Mouse (Mus musculus) thymus, postnatal 25 days (tissue): ENCODE results near the gene Lsm11.

Source experiments
- DNase-seq: peaks from one replicate; pipeline ENCODE4 v3.0.0; 2022

Lsm11 gene

DNA sequence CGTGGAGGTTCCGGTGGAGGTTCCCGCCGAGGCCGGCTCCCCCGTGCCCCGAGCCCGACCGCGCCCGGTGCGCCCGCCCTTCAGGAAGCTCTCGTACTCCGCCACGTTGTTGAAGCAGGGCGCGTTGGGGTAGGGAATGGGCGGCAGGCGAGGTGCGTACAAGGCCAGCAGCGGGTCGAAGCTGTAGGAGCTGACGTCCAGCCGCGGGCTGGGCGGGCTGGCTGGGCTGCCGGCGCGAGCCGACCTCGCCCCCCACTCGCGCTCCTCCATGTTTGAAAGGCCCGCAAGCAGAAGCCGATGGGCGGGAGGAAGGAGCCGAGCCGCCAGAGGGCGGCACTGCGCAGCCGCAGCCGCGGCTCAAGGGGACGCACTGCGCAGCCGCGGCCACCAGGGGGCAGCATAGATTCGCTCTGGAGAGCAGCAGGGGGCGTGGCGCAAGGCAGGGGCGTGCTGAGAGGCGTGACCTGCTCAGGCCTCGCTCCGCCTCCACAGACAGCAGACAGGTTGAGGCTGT, at the start of gene Lsm11:
TSS of gene Lsm11 (minus strand) at position 293 of the 514 bp plus-strand sequence.
- DNase-seq: peak; percentile 99

DNA sequence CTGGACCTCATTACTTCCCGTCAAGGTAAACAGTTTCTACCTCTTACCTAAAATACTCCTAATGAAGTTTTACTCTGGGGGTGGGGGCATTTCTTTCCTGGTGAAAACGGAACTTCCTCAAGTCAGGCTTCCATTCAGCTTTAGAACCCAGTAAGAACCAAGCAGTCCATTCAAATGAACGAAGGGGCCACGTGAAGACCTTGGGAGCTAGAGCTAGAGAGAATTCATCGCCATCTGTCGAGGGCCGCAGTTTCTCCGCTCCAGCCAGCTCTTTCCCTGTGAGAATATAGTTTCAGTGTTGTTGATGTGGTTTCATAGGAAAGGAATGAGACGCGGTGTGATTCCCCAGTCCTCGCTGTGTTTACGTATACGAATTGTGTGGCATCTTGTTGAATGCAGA, 47.4 kb upstream of the Lsm11 start:
- no peak for DNase-seq

DNA sequence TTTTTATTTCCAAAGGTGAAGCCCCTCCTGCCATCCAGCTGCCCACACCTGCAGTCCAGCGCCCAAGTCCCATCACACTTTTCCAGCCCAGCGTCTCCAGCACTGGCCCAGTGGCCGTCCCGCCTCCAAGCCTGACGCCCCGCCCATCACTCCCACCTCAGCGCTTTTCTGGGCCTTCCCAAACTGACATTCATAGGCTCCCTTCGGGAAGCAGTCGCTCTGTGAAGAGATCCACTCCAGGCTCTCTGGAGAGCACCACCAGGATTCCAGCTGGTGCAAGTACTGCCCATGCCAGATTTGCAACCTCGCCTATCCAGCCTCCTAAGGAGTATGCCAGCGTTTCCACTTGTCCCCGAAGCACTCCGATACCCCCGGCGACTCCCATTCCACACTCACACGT, 46.9 kb upstream of the Lsm11 start:
- no peak for DNase-seq

DNA sequence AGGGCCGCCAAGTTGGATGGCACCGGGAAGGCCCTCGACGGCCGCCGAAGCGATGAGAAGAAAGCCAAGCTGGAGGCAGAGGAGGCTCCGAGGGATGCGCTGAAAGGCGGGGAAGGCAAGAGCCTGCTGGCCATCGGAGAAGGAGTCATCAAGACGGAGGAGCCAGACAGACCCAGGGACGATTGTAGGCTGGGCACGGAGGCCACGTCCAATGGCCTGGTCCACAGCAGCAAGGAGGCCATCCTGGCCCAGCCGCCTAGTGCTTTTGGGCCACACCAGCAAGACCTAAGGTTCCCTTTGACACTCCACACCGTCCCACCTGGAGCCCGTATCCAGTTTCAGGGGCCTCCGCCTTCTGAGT, 36.1 kb upstream of the Lsm11 start:
- DNase-seq: no peak

DNA sequence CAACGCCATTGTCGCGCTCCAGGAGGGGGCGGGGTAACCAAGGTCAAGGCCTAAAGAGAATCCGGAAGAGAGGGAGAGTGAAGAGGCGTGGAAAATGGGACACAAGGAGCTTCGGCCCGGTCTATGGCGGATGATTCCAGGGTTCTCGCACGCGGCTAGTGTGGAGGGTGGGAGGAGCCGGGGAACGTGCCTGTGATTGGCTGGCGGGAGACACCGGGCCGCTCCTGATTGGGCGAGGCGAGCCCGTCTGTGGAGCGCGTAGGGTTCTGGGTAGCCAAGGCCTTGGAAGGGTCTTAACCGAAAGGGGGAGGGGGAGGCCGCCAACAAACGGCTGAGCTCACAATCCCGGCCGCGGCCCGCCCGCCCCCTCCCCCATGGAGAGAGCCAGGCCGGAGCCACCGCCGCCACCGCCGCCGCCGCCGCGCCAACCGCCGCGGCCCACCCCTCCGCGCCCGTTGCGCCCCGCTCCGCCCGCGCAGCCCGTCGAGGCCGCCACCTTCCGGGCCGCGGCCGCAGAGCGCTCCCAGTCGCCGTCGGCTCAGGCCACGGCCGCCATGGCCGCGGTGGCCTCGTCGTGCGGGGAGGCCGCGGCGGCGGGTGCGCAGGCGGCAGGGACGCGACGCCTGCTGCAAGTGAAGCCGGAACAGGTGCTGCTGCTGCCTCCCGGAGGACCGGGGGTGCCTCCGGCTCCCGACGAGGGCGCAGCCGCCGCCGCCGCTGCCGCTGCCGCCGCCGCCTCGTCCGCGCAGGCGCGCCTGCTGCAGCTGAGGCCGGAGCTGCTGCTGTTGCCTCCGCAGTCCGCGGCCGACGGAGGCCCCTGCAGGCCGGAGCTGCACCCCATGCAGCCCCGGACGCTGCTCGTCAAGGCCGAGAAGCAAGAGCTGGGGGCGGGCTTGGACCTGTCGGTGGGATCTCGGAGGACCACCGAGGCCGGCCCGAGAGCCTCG, 35.5 kb upstream of the Lsm11 start, which contains the start of gene Sox30:
TSS of gene Sox30 (plus strand) at position 365 of the 947 bp plus-strand sequence.
- DNase-seq: peak; percentile 58

DNA sequence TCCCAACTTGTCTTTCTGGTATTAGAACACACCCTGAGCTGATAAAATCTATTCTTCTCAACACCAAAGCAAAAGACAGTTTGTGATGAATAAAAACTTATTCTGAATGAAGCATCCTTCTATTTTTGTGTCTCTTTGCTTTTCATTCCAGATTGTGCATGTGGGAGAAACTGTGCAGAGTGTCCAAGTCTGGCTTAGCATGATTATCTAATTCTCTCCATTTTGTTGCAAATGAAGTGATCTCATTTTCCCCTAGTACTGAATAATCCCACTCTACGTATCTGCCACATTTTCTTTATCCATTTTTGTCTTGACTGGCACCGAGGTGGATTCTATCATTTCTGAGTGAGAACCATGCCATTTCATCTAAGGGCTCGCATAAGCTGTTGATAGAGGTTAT, 31.3 kb upstream of the Lsm11 start:
- no peak for DNase-seq

DNA sequence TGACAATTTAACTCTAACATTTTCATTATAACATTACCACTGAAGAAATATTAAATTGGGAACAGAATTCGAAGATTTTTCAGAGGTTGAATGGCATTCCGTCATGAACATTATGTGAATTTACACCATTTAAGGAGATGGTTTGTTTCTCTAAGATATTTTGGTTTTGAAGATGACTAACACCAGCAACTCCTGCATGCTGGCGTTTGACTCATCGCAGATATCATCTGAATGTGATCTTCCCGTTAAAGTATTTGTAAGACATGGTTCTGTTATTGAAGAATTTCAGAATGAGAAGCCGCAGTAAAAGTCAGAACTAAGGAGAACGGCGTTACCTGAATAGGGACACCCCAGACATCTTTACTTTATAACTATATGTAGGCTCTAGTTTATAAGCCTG, 29.7 kb upstream of the Lsm11 start:
- DNase-seq: no peak

DNA sequence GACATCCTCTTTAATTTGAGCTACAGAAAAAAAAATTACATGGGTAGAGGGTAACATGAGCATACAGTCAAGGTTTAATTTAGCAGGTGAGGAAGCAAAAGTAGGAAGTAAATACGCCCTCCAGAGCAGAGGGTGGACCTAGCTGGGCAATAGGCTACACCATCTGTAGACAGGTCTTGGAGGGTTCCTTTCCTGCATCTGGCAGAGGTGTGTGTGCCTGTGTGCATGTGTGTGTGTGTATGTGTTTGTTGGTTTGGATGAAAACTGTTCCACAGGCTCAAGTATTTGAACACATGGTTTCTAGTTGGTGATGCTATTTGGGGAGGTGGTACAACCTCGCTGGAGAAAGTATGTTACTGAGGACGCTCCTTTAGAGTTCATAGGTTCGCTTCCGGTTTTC, 28.9 kb upstream of the Lsm11 start:
- no peak for DNase-seq

DNA sequence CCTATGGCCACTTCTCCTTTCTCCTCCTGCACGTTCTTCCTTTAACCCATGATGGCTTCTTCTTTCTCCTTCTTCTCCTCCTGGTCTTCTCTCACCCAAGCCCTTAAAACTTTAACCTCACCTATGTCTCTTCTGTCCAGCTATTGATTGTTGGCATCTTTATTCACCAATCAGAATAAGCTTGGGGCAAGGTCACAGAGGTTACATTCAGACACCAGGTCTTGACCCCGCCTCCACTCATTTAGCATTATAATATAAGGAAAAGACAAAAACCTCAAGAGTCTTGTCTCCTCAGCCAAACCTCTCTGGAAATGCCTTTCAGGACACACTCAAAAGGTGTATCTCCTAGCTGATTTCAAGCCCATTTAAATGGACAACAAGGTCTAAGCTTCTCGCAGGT, 23.7 kb upstream of the Lsm11 start:
- DNase-seq: no peak

DNA sequence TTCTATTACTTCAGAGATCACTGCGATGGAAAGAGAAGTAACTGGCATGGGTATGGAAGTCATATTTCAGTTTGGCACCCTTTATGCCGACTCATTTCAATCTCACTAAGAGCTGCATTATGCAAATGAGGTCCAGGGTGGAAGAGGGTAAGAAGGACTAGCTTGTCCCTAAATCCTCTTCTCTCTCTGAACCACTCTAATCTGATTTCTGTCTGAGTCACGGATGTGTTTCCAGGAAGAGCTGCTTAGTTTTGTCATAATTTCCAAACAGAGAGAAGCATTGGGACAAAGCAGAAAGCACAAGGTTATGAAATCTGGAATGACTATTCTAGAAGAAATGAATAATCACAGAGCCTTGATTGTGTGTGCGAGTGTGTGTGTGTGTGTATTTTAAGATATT, 22.2 kb upstream of the Lsm11 start:
- no peak for DNase-seq

DNA sequence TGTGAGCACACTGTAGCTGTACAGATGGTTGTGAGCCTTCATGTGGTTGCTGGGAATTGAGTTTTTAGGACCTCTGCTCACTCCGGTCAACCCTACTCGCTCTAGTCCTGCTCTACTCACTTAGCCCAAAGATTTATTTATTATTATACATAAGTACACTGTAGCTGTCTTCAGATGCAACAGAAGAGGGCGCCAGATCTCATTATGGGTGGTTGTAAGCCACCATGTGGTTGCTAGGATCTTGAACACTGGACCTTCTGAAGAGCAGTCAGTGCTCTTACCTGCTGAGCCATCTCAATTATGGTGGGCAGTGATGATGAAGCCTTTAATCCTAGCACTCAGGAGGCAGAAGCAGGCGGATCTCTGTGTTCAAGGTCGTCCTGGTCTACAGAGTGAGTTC, 15.3 kb upstream of the Lsm11 start:
- peak; percentile 27 for DNase-seq

DNA sequence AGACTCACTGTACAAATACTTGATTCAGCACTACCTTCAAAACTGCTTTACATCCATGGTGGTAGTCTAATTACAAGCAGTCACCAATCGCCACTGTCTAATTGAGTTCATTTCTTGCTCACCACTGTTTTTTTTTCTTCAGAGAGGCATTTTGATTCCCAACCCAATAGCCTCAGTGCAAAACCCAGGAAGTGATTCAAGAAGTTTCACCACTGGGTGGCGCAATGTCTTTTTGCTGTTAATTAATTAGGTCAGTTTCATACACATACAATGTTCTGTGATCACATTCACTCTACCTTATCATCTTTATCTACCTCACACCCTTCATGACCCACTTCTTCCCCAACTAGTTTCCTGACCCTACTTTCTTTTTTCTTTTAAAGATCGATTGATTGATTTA, 14.9 kb upstream of the Lsm11 start:
- no peak for DNase-seq

DNA sequence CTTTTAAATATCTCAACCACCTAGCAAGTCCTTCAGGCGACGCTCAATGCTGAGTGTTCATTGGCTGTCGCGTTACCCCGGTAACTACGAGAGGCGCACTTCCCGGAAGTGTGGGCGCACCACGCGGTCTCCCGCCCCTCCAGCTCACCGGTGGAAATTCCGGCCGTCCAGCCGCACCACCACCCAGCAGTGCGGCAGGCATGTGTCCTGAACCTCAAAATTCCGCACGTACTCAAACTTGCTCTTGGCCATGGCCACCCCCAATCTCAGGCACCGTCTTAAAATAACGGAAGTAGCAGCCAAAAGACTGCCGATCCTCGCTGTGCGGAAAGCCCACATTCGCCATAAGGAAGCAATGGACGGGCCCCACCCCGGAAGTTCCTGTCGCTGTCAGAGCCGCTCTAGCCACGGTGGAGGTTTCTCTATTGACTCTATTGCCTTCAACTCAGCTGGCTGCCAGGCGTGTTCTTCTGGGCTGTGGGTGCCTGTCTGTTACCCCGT, 10.4 kb upstream of the Lsm11 start, which contains the start of gene Thg1l:
TSS of gene Thg1l (minus strand) at position 368 of the 501 bp plus-strand sequence.
- DNase-seq: peak; percentile 90

DNA sequence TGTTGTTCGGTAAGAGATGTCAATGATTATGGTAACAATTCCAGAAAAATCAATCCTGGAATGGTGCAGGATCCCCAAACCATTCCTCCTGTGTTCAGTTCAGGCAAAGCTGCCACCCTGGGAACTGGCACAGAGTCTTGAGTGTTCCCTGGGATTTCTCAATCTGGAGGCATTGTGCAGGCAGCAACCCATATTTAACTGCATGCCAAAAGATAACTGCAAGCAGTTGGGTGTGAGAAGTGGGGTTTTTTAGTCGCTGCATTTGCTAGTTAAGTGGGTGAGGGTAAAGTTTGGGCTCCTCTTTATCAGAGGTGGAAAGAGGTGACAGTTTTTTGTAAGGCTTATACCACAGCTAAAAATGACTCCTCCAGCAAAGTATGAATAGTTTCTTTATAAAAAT, 2.8 kb upstream of the Lsm11 start:
- no peak for DNase-seq

DNA sequence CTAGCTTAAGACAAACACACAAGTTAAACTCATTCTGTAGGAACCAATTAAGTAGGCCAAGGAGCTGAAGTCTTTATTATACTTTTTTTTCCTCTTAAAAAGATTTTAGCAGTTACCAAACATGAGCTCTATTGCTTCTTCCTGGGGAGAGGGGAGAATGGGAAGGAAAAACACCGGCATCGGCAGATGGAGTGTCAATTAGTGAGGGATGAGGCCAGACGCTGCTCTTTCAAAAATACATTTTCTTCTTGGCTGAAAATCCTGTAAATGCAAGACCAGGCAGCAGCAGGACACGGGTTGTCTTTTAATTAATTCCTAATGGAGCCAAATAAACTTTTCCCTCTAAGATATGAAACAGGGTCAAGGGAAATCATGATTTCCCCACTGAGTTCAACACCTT, 2.1 kb upstream of the Lsm11 start:
- DNase-seq: no peak

DNA sequence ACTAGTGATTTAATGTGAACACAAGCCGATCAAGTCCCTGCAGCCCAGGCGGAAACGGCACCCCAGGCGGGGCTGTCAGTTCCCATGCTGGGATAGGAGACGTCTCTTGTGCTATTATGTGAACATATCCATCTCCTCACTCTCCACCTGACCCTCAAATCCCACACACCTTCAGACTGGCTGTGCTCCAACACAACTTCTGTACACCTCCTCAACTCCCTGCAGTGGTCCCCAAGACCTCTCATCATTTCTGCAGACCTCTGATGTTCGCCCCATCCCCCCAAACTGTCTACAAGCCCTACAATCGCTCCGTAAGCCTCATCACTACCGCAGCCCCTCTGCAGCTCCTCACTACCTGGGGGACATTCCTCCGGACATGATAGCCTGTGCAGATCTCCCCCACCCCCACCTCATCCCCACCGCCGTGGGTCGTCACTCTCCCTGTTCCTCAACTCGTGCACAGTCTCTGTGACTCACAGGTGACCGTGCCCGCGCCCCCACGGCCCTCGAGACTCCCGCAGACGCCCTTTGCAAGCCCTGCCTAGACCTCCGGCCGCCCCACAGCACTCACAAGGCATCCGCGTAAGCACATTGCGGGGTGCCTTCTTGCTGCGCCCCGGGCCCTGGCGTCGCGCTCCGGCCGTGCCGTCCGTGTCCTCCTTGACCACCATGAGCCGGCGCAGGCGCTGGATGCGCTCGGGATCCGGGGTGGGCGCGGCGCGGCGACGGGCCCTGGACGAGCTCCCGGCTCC, 668 bp downstream of the Lsm11 start:
- DNase-seq: peak; percentile 38

DNA sequence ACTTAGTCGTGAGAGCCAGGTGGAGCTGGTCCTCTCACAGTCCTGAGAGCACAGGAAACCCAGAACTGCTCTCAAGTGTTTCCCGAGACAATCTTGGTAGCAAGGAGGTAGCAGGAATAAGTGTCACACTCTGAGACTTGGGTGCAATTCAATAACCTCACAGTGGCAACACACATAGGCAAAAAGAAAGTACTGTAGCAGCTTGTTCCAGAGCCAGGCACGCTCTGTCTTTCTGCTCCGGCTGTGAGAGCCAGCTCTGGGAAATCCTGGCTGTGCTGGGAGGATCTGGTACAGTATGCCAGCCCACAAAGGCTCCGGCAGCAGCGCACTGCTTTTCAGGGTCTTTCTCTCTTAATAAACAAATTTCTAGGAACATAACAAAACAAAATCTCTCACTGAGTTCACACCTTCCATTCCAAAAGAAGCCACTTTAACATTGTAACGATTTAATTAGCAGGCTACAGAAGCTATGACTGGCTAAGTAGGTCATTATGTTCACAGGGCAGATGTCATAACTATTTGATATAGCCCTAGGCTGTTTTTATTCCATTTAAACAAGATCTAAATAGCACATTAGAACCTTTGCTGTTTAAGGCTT, 1.5 kb downstream of the Lsm11 start:
- no peak for DNase-seq

DNA sequence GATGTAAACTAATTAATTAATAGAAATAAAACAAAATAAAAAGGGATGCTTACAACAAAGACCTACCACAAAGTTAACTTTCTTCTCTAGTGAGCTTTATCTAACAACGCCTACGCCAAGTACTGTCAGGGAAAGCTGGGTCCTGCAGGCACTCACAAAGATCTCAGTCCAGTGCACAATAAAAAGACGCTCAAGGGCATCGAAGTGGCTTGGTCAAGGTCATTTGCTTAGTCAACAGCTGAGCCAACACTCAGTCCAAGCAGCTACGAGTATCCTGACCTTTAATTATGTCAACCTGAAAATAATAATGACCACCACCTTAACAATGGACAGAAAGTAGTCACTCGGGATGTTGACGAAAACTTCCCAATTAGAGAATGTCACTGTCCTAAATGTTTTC, 2.5 kb downstream of the Lsm11 start:
- no peak for DNase-seq

DNA sequence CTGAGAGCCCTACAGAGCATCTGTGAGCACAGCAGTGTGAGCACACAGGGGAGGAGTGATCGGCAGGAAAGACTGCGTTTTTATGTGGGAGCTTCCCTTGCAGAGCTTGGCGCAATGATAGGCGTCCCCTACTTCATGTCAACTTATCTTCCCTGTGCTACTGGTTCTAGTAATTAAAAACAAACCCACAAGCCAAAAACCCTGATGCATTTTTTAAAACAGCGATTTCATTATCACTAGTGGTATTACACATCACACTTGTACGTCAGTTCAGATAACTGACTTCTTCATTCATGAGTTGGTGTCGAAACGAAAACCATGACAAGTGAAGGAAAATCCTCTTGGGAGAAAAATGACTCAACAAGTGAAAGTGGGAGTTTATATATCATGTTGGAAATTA, 5.8 kb downstream of the Lsm11 start:
- no peak for DNase-seq

DNA sequence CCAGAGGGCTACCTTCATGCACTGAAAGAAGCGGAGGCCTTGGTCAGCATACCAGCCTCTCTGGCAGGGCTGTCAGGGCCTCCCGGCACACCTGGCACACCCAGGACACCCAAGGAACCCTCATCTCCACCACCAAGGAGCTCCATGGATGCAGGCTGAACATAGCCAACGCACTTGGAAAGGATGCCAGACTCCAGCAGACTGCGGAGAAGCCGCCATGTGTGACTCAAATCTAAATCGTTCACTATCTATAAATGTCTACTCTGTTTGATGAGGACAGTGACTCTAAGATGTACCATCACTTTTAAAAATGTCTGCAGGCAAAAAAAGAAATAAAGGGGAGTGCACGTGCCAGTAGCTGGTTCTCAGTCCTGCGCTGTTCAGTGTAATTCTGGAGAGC, 7.3 kb downstream of the Lsm11 start:
- DNase-seq: no peak

DNA sequence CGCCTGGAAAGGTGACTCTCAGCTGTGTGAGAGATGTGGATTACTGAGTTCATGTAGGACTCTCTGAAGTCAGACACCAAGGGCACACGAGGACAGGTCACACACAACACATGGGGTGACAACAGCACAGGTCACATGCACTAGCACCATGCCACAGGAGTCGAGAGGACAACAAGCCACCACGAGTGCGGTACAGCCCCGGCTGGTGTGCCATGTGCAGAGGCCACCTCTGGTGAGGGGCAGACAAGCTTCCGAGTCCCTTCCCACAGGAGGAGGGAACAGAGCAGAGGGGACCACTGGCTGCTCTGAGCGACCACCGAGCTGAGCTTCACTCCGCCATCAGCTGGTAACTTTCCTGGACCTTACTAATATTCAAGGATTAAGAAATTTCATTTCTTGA, 12.0 kb downstream of the Lsm11 start:
- no peak for DNase-seq

DNA sequence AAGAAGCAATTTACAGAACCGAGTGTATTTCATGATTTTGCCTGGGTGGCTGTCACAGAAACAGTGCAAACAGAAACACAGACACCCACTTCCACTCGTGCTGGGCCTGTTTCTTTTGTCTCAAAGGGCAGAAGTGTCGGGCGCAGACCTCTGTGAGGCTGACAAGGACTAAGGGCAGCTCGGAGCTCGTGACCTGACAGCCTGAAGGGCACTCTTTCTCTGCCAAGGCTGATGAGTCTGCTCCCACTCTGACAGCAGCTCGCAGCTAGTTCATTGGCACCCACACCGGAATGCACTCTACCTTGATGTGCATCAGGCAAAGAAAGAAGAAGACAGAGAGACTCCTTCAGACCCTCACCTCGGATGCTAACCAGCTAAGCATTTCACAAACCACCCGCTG, 15.2 kb downstream of the Lsm11 start:
- DNase-seq: no peak

DNA sequence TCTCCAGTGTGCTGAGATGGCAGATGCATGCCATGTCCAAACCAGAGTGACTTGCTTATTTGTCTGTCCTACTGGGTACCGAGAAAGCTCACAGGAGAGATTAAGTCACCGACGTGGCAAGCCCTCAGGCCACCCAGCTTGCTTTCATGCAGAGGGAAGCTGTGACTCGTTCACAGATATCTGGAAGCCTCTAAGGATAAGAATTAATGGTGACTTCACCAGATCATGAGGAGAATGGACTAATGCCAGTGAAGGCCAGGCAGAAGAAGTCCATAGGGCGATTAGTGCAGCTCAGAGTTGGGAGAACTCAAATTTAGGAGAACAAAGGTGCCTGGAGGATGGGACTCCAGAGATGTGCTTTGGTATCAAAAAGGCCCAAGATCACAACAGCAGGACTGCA, 17.3 kb downstream of the Lsm11 start:
- DNase-seq: no peak
